Comparison of ENCODE assay signal across 8 mouse cellular contexts in the genomic region with DNA sequence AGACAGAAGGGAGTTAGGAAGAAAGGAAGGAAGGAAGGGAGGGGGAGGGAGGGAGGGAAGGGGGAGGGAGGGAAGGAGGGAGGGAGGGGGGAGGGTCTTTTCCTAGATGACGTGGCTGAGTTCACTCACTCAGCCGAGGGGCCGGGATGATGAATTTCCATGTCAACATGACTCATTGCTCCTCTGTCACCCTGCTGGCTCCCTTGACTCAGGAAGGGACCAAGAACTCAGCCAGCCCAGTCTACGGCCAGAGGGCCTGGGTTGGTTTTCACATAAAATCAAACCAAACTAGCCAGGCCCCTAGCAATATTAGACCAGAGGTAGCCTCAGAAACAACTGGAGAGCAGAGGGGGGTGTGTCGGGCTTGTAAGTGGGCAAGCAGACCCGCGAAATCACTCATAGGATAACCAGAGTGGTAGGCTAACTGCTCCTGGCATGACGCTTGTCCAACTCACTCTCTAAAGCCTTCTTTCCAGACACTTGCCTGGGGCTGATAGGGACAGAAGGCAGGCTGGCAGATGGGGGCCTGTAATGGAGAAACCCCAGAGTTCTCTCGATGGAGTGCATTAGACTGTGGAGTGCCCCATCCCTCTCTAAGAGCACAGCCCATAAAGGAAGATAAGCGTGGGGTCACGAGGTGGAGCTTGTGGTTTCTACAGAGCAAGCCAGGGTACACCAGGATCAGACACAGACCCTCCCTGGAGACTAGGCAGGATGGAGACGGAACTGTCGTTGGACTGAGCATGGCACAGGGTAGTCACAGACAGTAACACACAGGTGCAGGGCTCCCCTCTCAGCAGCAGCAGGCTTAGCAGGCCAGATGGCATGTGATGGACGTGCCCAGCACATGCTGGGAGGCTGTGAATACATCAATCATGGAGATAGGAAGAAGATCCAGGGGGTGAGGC. TPM values are rescaled to one million over a fixed set of nuclear protein-coding genes. Genes with fewer than 3 reads are reported as not detected.
DNase-seq lines count a peak whose midpoint lies in the region; ATAC-seq lines count a peak whose summit lies in the region.

No protein-coding gene starts in this region.

- peak; percentile 68 to 81 for DNase-seq in cerebellum, postnatal 10 days
- no peak for DNase-seq in cerebellum, postnatal 36 days
- peak; percentile 36 for DNase-seq in retina, postnatal 1 day
- no peak for DNase-seq in retina, embryonic 14.5 days (ENCODE audit: low spot score)
- no peak for DNase-seq in lung, postnatal 10 days
- DNase-seq in right cerebral cortex, adult 2 months (ENCODE audit: low spot score in 2 of 2): no peak
- DNase-seq in lung, postnatal 14 days: no peak

- ATAC-seq in hindbrain, embryonic 15.5 days (ENCODE audit: low FRiP score, low read depth): peak; percentile 77

- no peak overlapping the region for H3K4me3 ChIP-seq in hindbrain, embryonic 15.5 days

- no peaks in the 10 kb centered on the region for H3K9me3 ChIP-seq in hindbrain, embryonic 15.5 days

- H3K27me3 ChIP-seq in hindbrain, embryonic 15.5 days: no peaks in the 10 kb centered on the region

- no peak overlapping the region for H3K4me2 ChIP-seq in hindbrain, embryonic 15.5 days

- H3K36me3 ChIP-seq in hindbrain, embryonic 15.5 days: peaks cover 10% of the 10 kb centered on the region; the same call in 1 of the 2 replicates

- WGBS in hindbrain, embryonic 15.5 days: 33% methylated on average over 14 of the region's 14 CpGs

- H3K27ac ChIP-seq in hindbrain, embryonic 15.5 days (replicated peaks): peak overlapping the region; percentile 71

- peaks cover 35% of the 10 kb centered on the region for H3K4me1 ChIP-seq in hindbrain, embryonic 15.5 days (replicated peaks)

- no peak overlapping the region for H3K9ac ChIP-seq in hindbrain, embryonic 15.5 days

RNA-seq across cellular contexts. Expression of a gene that starts 43.6 kb away (rescaled TPM):
- polyA plus RNA-seq in hindbrain, embryonic 15.5 days (2015; fragmentation: Nextera tagmentation; extraction: Ambion mirVana): 64.0 and 67.0 TPM in 2 replicates

Comparison
In these comparisons a context has a peak if more than half of its experiments do, and no peak if none do; other contexts are left out.
1. DNase-seq: peak in cerebellum, postnatal 10 days (2 of 2) and retina, postnatal 1 day (single experiment); none in cerebellum, postnatal 36 days (0 of 2), retina, embryonic 14.5 days (single experiment), lung, postnatal 10 days (single experiment), right cerebral cortex, adult 2 months (0 of 2) and lung, postnatal 14 days (single experiment).